Mouse (Mus musculus) neural tube, embryonic 10.5 days (tissue): ENCODE results near the gene Tia1.

Experiments
- DNase-seq: peaks from one replicate; pipeline ENCODE4 v3.0.0-alpha.2; 2017; ENCODE audit warnings: low spot score; ENCODE audit errors: extremely low spot score

Tia1 gene

GRCm38 (mm10) chr6:86480189-86480831, 76.3 kb downstream of the Tia1 start:
- peak; percentile 60 for DNase-seq

- DNase-seq, result no peak
Observed at GRCm38 (mm10) chr6:86481871-86482270, 77.9 kb downstream of the Tia1 start.
